Mouse (Mus musculus): Measurements from ENCODE around the gene Spire2. TPM values are rescaled to one million over a fixed set of nuclear protein-coding genes. Genes with fewer than 3 reads are reported as not detected.
A peak's percentile ranks its signal among the peaks of the same experiment; 100 is the strongest.

Spire2 gene
- total RNA-seq, 2 experiments from 2014 or later: 0.11 to 0.14 TPM

GRCm38 (mm10) chr8:123375701-123376100, 43.2 kb downstream of the Spire2 start:
- intact Hi-C loops (cut with DNase I): no loop called here
- DNase-seq: no peak

DNA sequence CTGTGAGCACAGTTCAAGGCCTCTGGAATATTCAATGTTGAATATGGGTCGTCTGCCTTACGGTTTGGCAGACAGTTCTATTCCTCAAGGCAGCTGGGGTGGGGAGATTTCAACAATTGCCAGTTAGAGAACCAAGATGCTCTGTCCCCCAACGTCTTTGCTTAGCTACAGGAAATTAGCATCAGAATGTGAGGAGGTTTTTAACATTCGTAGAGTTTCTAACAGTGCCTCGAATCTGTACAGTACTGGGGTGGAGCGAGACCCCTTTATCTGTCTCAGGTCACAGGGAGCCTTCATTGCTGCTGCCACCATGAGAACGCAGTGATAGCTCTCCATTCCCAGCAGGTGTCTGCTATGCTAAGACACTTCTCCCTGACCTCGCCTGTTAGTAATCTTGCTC, 43.6 kb downstream of the Spire2 start:
- intact Hi-C loops (cut with DNase I): no loop called here
- no peak for DNase-seq

DNA sequence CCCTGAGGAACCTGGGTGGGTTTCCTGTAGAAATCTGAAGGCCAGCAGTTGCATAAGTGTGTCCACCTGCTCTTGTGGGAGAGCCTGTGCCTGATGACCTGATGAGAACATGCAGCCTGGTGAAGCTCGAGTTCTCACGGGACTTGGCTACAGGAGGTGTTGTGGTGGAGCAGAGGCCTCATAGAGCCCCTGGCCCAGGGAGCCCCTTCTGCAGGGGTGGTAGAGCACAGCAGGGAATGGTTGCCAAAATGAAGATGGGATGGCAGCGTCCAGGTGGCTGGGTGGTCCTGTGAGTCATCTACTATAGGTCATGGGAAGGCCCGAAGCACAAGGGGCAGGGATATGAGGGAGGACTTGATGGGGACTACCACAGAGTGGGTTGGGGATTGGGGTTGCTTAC, 49.2 kb downstream of the Spire2 start:
- no peak for DNase-seq
- intact Hi-C loops (cut with DNase I): no loop called here

DNA sequence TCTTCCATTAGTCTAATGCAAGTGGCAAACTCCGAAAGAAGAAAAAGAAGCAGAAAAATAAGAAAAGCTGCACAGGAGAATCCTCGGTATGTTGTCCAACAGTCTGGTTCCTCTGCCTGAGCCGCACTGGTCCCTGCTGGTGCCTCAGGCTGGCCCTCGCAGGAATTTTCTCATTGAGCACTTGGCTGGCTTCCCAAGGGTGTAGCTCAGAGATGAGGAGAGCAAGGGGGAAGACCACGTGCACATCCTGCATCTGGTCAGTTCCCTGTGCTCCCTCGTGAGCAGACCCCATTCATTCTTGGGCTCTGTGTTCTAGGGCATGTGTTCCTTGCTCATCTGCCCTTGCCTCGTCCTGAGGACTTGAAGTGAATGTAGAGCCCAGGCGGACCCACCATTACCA, 50.0 kb downstream of the Spire2 start:
- intact Hi-C loops (cut with DNase I): no loop called here
- no peak for DNase-seq

DNA sequence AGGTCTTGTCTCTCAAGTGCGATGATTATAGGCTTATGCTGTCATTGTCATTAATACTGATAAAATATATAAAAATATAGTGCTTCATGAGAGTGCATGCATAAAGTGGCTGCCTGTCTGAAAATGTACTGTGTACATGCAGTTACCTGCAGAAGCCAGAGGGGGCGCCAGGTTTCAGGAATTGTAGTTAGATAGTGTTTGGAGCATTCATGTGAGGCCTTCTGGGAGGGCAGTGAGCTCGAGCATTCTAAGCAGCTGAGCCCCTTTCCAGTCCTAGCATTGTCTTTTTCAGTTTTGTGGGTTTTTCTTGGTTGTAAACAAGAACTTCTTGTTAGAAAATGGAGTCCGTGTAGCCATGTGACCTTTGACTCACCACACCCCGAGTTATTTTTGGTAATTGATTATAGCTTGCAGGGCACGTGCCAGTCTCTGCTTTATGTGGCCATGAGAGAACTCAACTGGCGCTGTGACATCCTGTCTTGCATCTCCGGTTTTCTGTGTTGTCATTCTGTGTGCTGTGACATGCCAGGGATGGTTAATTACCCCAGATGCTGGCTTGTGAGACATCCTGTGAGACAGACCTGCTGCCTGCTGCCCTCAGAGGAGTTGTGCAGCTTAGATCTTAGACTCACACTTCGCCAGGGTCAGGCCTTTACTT, 52.5 kb downstream of the Spire2 start:
- no peak for DNase-seq
- intact Hi-C loops (cut with DNase I): no loop called here

- intact Hi-C loops (cut with DNase I): no loop called here
- DNase-seq: no peak
Observed at GRCm38 (mm10) chr8:123387041-123387440, 54.5 kb downstream of the Spire2 start.

GRCm38 (mm10) chr8:123387801-123388200, 55.3 kb downstream of the Spire2 start:
- intact Hi-C loops (cut with DNase I): no loop called here
- DNase-seq: no peak

DNA sequence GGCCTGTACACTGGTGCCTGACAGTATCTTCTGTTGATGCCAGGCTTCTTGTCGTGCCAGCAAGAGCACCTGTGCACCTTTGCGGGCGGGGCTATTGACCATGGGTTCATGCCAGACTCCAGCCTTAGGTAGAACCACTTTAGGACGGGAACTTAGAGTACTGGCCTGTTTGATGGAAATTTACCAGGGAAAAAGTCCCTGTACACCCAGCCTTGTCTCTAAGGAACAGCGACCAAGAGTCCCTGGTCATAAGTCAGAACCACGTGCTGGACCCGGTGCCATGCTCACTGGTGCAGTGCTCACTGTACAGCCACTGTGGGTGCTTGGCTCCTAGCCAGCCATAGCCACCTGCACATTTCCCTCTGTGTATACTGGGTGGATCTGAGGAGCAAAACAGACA, 56.5 kb downstream of the Spire2 start:
- intact Hi-C loops (cut with DNase I): no loop called here
- DNase-seq: no peak

- DNase-seq: no peak
- intact Hi-C loops (cut with DNase I): no loop called here
Observed at GRCm38 (mm10) chr8:123398308-123398707, 65.8 kb downstream of the Spire2 start.

GRCm38 (mm10) chr8:123401936-123402335, 69.4 kb downstream of the Spire2 start:
- DNase-seq: no peak
- intact Hi-C loops (cut with DNase I): no loop called here

DNA sequence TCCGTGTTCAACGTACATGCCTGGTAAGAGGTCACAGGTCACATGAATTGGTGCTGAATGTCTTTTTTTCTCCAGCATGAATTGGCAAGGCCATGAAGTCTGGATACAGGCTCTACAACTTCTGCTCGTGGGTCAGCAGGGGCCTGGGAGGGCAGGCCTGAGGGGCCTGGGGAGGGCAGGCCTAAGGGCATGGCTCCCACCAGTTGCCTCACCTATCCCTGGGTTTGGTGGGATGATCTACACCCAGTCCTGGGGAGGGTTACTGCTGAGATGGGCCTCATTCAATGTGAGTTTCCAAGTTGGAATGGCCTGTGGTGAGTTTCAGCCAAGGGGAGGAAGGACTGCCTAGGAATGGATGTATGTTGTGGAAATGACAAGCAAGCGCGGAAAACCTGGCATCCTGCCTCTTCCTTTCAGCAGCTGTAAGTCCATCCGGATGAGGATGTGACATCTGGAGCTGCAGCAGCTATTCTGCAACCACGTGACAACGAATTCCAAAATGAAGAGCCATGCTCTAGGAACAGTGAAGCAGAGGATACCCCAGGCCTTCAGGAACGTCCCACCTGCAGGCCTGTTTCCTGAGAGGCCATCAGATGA, 70.3 kb downstream of the Spire2 start:
- intact Hi-C loops (cut with DNase I): no loop called here
- no peak for DNase-seq

DNA sequence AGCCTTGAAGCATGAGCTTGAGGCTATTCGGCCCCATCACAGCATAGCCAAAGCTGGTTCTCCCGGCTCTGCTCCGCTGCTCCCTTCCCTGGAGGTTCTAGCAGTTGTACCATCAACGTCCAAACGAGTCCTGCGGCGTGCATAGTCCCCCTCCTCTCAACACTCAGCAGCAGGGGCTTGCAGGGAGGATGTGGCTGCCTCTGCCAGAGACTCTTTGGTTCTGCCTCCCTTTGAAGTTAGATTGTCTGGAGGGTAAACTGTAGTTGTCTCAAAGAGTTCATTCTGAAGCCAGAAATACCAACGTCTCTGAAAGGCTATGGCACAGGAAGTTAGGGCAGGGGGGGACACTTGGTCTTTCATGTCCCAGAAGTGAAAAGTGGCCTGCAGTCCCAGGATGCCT, 72.0 kb downstream of the Spire2 start:
- intact Hi-C loops (cut with DNase I): no loop called here
- DNase-seq: no peak

DNA sequence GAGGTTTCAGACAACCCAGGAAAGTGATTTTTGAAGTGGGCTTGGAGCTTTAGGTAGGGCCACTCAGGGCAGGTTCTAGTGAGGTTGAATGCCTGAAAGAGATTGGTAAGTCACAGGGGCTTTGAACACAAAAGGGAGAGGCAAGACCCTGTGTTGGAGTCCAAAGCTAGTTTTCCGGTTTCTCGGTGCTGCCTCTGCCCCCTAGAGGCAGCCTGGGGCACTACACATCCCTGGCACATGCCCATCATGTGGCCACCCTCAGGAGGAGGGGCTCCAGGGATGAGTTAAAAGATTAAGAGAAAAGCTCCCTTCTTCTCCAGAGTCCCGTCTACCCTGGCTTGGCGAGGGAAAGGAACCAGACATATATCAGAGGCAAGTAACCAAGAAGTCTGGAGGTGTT, 74.3 kb downstream of the Spire2 start, which contains the start of gene Mc1r:
TSS of gene Mc1r (plus strand) at position 322 of the 400 bp plus-strand sequence.
- peak; percentile 59 for DNase-seq
- intact Hi-C loops (cut with DNase I): no loop called here

DNA sequence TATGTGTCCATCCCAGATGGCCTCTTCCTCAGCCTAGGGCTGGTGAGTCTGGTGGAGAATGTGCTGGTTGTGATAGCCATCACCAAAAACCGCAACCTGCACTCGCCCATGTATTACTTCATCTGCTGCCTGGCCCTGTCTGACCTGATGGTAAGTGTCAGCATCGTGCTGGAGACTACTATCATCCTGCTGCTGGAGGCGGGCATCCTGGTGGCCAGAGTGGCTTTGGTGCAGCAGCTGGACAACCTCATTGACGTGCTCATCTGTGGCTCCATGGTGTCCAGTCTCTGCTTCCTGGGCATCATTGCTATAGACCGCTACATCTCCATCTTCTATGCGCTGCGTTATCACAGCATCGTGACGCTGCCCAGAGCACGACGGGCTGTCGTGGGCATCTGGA, 75.1 kb downstream of the Spire2 start:
- intact Hi-C loops (cut with DNase I): no loop called here
- DNase-seq: no peak

GRCm38 (mm10) chr8:123408586-123409544, 76.4 kb downstream of the Spire2 start:
- intact Hi-C loops (cut with DNase I): no loop called here
- DNase-seq: no peak

DNA sequence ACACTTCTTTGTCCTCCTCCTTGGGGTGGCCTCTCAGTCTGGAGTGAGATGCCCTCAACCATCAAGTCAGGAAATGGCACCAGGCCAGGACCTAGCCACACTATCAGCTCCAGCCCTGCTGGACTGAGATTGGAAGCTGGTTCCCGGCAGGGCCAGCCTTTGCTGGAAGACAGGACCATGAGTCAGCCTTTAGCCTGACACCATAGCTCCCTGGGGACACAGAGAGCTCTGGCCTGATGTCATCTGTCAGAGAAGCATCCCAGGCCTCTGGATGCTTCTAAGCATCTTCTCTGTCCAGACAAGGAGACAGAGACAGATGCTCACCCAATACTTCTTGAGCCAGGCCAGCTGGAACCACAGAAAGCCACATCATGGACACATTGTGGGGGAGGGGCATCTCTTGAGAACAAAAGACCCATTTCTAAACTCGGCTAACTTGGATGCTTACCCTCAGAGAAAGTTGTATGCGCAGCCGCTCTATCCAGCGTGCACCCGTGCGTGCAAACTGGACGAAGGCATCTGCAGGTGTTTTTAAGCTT, 77.6 kb downstream of the Spire2 start:
- peak; percentile 48 to 54 for DNase-seq
- intact Hi-C loops (cut with DNase I): no loop called here

GRCm38 (mm10) chr8:123410788-123411187, 78.3 kb downstream of the Spire2 start:
- intact Hi-C loops (cut with DNase I): no loop called here
- no peak for DNase-seq

GRCm38 (mm10) chr8:123411246-123411645, 78.7 kb downstream of the Spire2 start, which contains the start of gene Tubb3:
Gene Tubb3, plus strand, starts transcription at chr8:123411424.
- DNase-seq: peak; percentile 44 to 52
- intact Hi-C loops (cut with DNase I): no loop called here

DNA sequence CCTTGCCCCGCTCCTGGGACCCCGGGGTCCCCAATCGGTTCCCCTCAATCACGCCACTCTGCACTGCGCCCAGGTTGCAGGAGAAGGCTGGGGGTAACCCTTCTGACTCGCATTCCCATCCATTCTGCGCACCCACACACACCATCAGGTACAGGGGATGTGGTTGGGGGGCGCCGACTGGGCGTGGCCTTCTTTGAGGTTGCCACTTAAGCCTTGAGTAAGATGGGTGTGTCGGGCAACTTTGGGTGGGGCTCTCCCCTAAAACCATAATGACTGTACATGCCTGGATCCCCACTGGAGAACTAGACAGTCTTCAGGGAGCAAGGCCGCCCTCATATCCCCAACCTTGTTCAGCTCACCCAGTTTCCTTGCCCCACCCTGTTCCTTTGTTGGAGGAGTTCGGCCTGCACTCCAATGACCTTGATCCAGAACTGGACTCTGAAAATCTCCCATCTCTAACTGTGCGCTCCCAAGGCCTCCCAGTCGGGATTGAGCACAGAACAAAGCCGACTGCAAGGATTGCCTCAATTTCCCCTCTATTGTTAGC, 79.3 kb downstream of the Spire2 start:
- no peak for DNase-seq
- intact Hi-C loops (cut with DNase I): no loop called here

DNA sequence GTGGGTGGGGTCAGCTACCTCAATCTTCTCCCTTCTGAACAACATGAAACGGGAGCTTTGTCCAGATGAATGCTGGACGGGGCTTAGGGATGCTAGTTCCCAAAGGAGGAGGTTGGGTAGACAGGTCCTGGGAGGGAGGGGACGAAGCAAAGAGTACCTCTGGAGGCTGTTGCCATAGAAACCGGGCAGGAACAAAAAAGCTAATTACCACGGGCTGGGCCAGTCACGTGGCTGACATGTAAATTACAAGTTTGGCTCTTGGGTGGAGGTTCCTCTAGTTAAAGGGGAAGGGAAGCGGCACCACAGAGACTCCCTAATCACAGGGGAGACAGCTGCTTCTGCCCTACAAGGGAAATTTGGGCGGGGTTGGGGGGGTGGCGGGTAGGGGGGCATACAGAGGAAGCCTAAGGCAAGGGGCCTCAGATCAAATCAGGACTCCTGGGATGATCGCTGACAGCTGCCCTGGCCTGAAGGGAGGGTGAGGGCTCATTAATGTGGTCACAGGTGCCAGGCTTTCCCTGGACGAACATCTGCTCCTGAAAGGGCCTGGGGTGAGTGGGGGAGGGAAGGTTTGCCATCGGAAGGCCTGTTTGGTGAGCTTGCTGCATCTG, 80.2 kb downstream of the Spire2 start:
- DNase-seq: no peak
- intact Hi-C loops (cut with DNase I): no loop called here

All from heart, postnatal 36 days (tissue).